Mouse (Mus musculus) cerebellum, adult 2 months (tissue): ENCODE data around the gene Ndufa13. TPM values are rescaled to one million over a fixed set of nuclear protein-coding genes. Genes with fewer than 3 reads are reported as not detected.

ENCODE experiments used
- DNase-seq, 2 experiments: peaks; one replicate each; pipeline ENCODE4 v3.0.0; 2021
- H3K27ac ChIP-seq: fragments of 200-500 bp; 2 replicates; pipeline ENCODE4 v1.5.1; 2012; ENCODE audit warnings: low read length, control low read depth, inconsistent platforms; ENCODE audit not compliant: insufficient read depth
- H3K27me3 ChIP-seq: fragments of 200-500 bp; 2 replicates; pipeline ENCODE4 v1.6.1; 2012; ENCODE audit warnings: inconsistent platforms, mild to moderate bottlenecking, low read length, moderate library complexity; ENCODE audit not compliant: control insufficient read depth, insufficient read depth
- H3K4me1 ChIP-seq: fragments of 200-500 bp; 2 replicates; pipeline ENCODE4 v1.6.1; 2011; ENCODE audit warnings: low read length; ENCODE audit not compliant: control insufficient read depth, insufficient read depth
- H3K4me3 ChIP-seq: fragments of 200-500 bp; replicated peaks from 2 replicates; pipeline ENCODE3; 2011; ENCODE audit warnings: mild to moderate bottlenecking, low read depth, low read length, control low read depth; ENCODE audit not compliant: insufficient read depth
- CTCF ChIP-seq: fragments of 200-500 bp; IDR thresholded peaks from 2 replicates; pipeline ENCODE4 v1.5.1; 2011; ENCODE audit warnings: low read depth, mild to moderate bottlenecking, control low read depth, low read length, moderate library complexity, borderline replicate concordance; ENCODE audit not compliant: insufficient read depth
- POLR2A ChIP-seq: fragments of 200-500 bp; IDR thresholded peaks from 2 replicates; pipeline ENCODE4 v1.6.1; 2011; ENCODE audit warnings: low read length, control low read depth, borderline replicate concordance; ENCODE audit not compliant: insufficient read depth
- WGBS: fragments of 180-500 bp; shearing (Covaris S2); methylation state at CpG from one replicate; pipeline ENCODE4 v1.1.7; 2018; 5-methylcytosine and 5-hydroxymethylcytosine counted together
- polyA plus RNA-seq: library from polyadenylated mRNA; depleted of rRNA; stranded (reverse); fragments of >200 nt; gene quantifications from 2 replicates; pipeline ENCODE4 v1.2.3, GENCODE M21; 2012

The Ndufa13 gene
- polyA plus RNA-seq, 1 experiment, result 239 TPM

- TF ChIP-seq CTCF (no peak), POLR2A (no peak)
- Histone ChIP-seq H3K4me1 (peaks cover 7% of the 10 kb centered on the region), H3K27me3 (no peaks in the 10 kb centered on the region), H3K4me3 (no peak overlapping the region), H3K27ac (no peak overlapping the region)
- no peak for DNase-seq
- 63% methylated on average over 7 of the region's 7 CpGs for WGBS
Observed at GRCm38 (mm10) chr8:69936050-69936794, 33.9 kb upstream of the Ndufa13 start.

GRCm38 (mm10) chr8:69935431-69935830 is 33.1 kb upstream of the Ndufa13 start:
- Histone ChIP-seq H3K4me3 (no peak overlapping the region), H3K27ac (no peak overlapping the region), H3K4me1 (peaks cover 7% of the 10 kb centered on the region), H3K27me3 (no peaks in the 10 kb centered on the region)
- 95% methylated on average over 3 of the region's 3 CpGs for WGBS
- DNase-seq, result no peak
- TF ChIP-seq POLR2A (no peak), CTCF (no peak)

- Histone ChIP-seq H3K27ac (no peak overlapping the region), H3K4me3 (no peak overlapping the region), H3K27me3 (no peaks in the 10 kb centered on the region), H3K4me1 (peaks cover under 1% of the 10 kb centered on the region)
- TF ChIP-seq POLR2A (no peak), CTCF (no peak)
- no peak for DNase-seq
- 87% methylated on average over 5 of the region's 5 CpGs for WGBS
Observed at GRCm38 (mm10) chr8:69934582-69934981, 32.2 kb upstream of the Ndufa13 start.

GRCm38 (mm10) chr8:69933811-69934210 is 31.5 kb upstream of the Ndufa13 start:
- no peaks in the 10 kb centered on the region for H3K4me1 ChIP-seq
- no peaks in the 10 kb centered on the region for H3K27me3 ChIP-seq
- no peak for TF ChIP-seq POLR2A
- no peak for TF ChIP-seq CTCF
- no peak overlapping the region for H3K4me3 ChIP-seq
- no peak for DNase-seq
- WGBS, result 77% methylated on average over 2 of the region's 2 CpGs
- H3K27ac ChIP-seq, result no peak overlapping the region

GRCm38 (mm10) chr8:69926901-69927300 is 24.5 kb upstream of the Ndufa13 start:
- Histone ChIP-seq H3K4me3 (no peak overlapping the region), H3K27ac (no peak overlapping the region)
- TF ChIP-seq CTCF (no peak), POLR2A (no peak)

GRCm38 (mm10) chr8:69923986-69924385 is 21.6 kb upstream of the Ndufa13 start:
- WGBS, result 85% methylated on average over 1 of the region's 1 CpGs
- no peak overlapping the region for H3K4me3 ChIP-seq
- no peaks in the 10 kb centered on the region for H3K27me3 ChIP-seq
- H3K27ac ChIP-seq, result no peak overlapping the region
- H3K4me1 ChIP-seq, result peaks cover 7% of the 10 kb centered on the region
- DNase-seq, result no peak
- no peak for TF ChIP-seq POLR2A
- no peak for TF ChIP-seq CTCF

More at GRCm38 (mm10) chr8:69926901-69927300, 24.5 kb upstream of the Ndufa13 start:
- no peak for DNase-seq
- H3K27me3 ChIP-seq, result no peaks in the 10 kb centered on the region
- no peaks in the 10 kb centered on the region for H3K4me1 ChIP-seq

- Histone ChIP-seq H3K27ac (no peak overlapping the region), H3K4me1 (peaks cover 7% of the 10 kb centered on the region), H3K4me3 (no peak overlapping the region), H3K27me3 (no peaks in the 10 kb centered on the region)
- TF ChIP-seq CTCF (no peak), POLR2A (no peak)
- no peak for DNase-seq
- WGBS, result 59% methylated on average over 2 of the region's 2 CpGs
Observed at GRCm38 (mm10) chr8:69921141-69921540, 18.8 kb upstream of the Ndufa13 start.
